Mouse (Mus musculus) frontal cortex, postnatal 36 days (tissue): ENCODE measurements at regions not wholly inside any gene's neighbourhood (a gene's known extent, or its start where the extent isn't known, plus 50 kb on each side); places are given as distances from the start of the nearest gene placed in this dataset.

Experiments used
- DNase-seq, 2 experiments: peaks; one replicate each; pipeline ENCODE4 v3.0.0; 2022; ENCODE audit warnings: low spot score in 2 of 2

- no peak for DNase-seq
These were observed 174.8 kb upstream of the Nr4a3 start for GRCm38 (mm10) chr4:47870010-47870637.

GRCm38 (mm10) chr4:47870638-47871019 is 174.3 kb upstream of the Nr4a3 start:
- no peak for DNase-seq

- DNase-seq, result peak; percentile 39 to 56
These were observed 163.4 kb upstream of the Nr4a3 start for GRCm38 (mm10) chr4:47881560-47881959.

GRCm38 (mm10) chr4:47882076-47882475 is 162.9 kb upstream of the Nr4a3 start:
- peak in 1 of 2 experiments; percentile 4 for DNase-seq

GRCm38 (mm10) chr4:47899579-47899978 is 145.4 kb upstream of the Nr4a3 start:
- no peak for DNase-seq

GRCm38 (mm10) chr4:47902749-47903148 is 142.2 kb upstream of the Nr4a3 start:
- no peak for DNase-seq

- DNase-seq, result no peak
These were observed 132.7 kb upstream of the Nr4a3 start for GRCm38 (mm10) chr4:47912259-47912658.

- DNase-seq, result no peak
These were observed 125.4 kb upstream of the Nr4a3 start for GRCm38 (mm10) chr4:47919576-47919975.

GRCm38 (mm10) chr4:47931464-47931863 is 113.5 kb upstream of the Nr4a3 start:
- no peak for DNase-seq

- DNase-seq, result no peak
These were observed 111.4 kb upstream of the Nr4a3 start for GRCm38 (mm10) chr4:47933526-47933925.

GRCm38 (mm10) chr4:47935547-47935946 is 109.4 kb upstream of the Nr4a3 start:
- DNase-seq, result no peak

- DNase-seq, result no peak
These were observed 108.4 kb upstream of the Nr4a3 start for GRCm38 (mm10) chr4:47936470-47937125.

- peak; percentile 29 for DNase-seq
These were observed 96.9 kb upstream of the Nr4a3 start for GRCm38 (mm10) chr4:47947869-47948573.

- DNase-seq, result no peak
These were observed 96.2 kb upstream of the Nr4a3 start for GRCm38 (mm10) chr4:47948789-47949188.

- no peak for DNase-seq
These were observed 90.2 kb upstream of the Nr4a3 start for GRCm38 (mm10) chr4:47954576-47955305.

- DNase-seq, result no peak
These were observed 80.3 kb upstream of the Nr4a3 start for GRCm38 (mm10) chr4:47964630-47965029.

GRCm38 (mm10) chr4:47971861-47972260 is 73.1 kb upstream of the Nr4a3 start:
- DNase-seq, result no peak

GRCm38 (mm10) chr4:47979579-47980313 is 65.2 kb upstream of the Nr4a3 start:
- peak in 1 of 2 experiments; percentile 12 for DNase-seq
